In genomic region chr6:29215881-29216501, GRCm38 (mm10) we compare ENCODE assay signal across 8 mouse cellular contexts. TPM values are rescaled to one million over a fixed set of nuclear protein-coding genes. Genes with fewer than 3 reads are reported as not detected.
A peak's percentile ranks its signal among the peaks of the same experiment; 100 is the strongest.
DNase-seq lines count a peak whose midpoint lies in the region; ATAC-seq and TF ChIP-seq lines count a peak whose summit lies in the region.

Gene Impdh1, minus strand, starts transcription at chr6:29216364.

- peak; percentile 85 for DNase-seq in B cell, adult 2 months
- DNase-seq in adrenal gland, postnatal 10 days = peak; percentile 92
- peak; percentile 84 for DNase-seq in embryonic facial prominence, embryonic 11.5 days (ENCODE audit: low spot score)
- peak; percentile 94 for DNase-seq in heart, embryonic 10.5 days (ENCODE audit: low spot score)
- peak; percentile 58 for DNase-seq in liver, embryonic 13.5 days
- peak; percentile 73 to 78 for DNase-seq in natural killer cell, adult 2 months (ENCODE audit: low spot score in 2 of 2)

- peaks cover 18% of the 10 kb centered on the region for H3K27me3 ChIP-seq in embryonic facial prominence, embryonic 11.5 days (ENCODE audit: control insufficient read depth, insufficient read depth, low read length)
- peaks cover 26% of the 10 kb centered on the region for H3K27me3 ChIP-seq in heart, embryonic 10.5 days (ENCODE audit: insufficient read depth, poor library complexity, severe bottlenecking)
- H3K27me3 ChIP-seq in kidney, embryonic 15.5 days = peaks cover 27% of the 10 kb centered on the region
- H3K27me3 ChIP-seq in liver, embryonic 13.5 days = peaks cover 55% of the 10 kb centered on the region
- H3K27me3 ChIP-seq in testis, adult 2 months (ENCODE audit: control insufficient read depth, insufficient read depth, low read length) = no peaks in the 10 kb centered on the region; the same call in 1 of the 2 replicates

- H3K27ac ChIP-seq in embryonic facial prominence, embryonic 11.5 days (replicated peaks; ENCODE audit: low read depth, low read length) = no peak within 1 kb of the TSS
- H3K27ac ChIP-seq in heart, embryonic 10.5 days = peak within 1 kb of the TSS; percentile 86
- no peak within 1 kb of the TSS for H3K27ac ChIP-seq in kidney, embryonic 15.5 days
- no peak within 1 kb of the TSS for H3K27ac ChIP-seq in liver, embryonic 13.5 days
- no peak within 1 kb of the TSS for H3K27ac ChIP-seq in testis, adult 2 months (ENCODE audit: control insufficient read depth, insufficient read depth, low read depth, low read length)

- no peak for TF ChIP-seq CTCF in testis, adult 2 months (IDR thresholded peaks at IDR 0.05; ENCODE audit: control insufficient read depth, insufficient read depth, insufficient replicate concordance, low read depth, low read length)

- ATAC-seq in embryonic facial prominence, embryonic 11.5 days (replicated peaks; ENCODE audit: insufficient number of reproducible peaks, low FRiP score, low TSS enrichment, low read depth) = peak; percentile 78
- peak; percentile 79 for ATAC-seq in kidney, embryonic 15.5 days (replicated peaks; ENCODE audit: low FRiP score)
- ATAC-seq in liver, embryonic 13.5 days (ENCODE audit: low read depth) = peak; percentile 81

- H3K4me3 ChIP-seq in embryonic facial prominence, embryonic 11.5 days (ENCODE audit: low read depth, low read length) = peak within 1 kb of the TSS; percentile 66
- peak within 1 kb of the TSS; percentile 87 for H3K4me3 ChIP-seq in heart, embryonic 10.5 days
- H3K4me3 ChIP-seq in kidney, embryonic 15.5 days (replicated peaks) = peak within 1 kb of the TSS; percentile 63
- peak within 1 kb of the TSS; percentile 66 for H3K4me3 ChIP-seq in liver, embryonic 13.5 days (replicated peaks)
- H3K4me3 ChIP-seq in testis, adult 2 months (ENCODE audit: control insufficient read depth, low read depth, low read length) = peak within 1 kb of the TSS; percentile 75

- no peaks in the 10 kb centered on the region for H3K36me3 ChIP-seq in embryonic facial prominence, embryonic 11.5 days (replicated peaks; ENCODE audit: control insufficient read depth, insufficient read depth, low read depth, low read length)
- no peaks in the 10 kb centered on the region for H3K36me3 ChIP-seq in heart, embryonic 10.5 days
- no peaks in the 10 kb centered on the region for H3K36me3 ChIP-seq in kidney, embryonic 15.5 days
- no peaks in the 10 kb centered on the region for H3K36me3 ChIP-seq in liver, embryonic 13.5 days
- H3K36me3 ChIP-seq in testis, adult 2 months (ENCODE audit: control insufficient read depth, insufficient read depth, low read length) = no peaks in the 10 kb centered on the region

- H3K4me1 ChIP-seq in embryonic facial prominence, embryonic 11.5 days (ENCODE audit: control insufficient read depth, insufficient read depth, low read length) = peaks cover 3% of the 10 kb centered on the region; the same call in 1 of the 2 replicates
- peaks cover 45% of the 10 kb centered on the region for H3K4me1 ChIP-seq in heart, embryonic 10.5 days
- peaks cover 48% of the 10 kb centered on the region for H3K4me1 ChIP-seq in kidney, embryonic 15.5 days
- peaks cover 39% of the 10 kb centered on the region for H3K4me1 ChIP-seq in liver, embryonic 13.5 days (replicated peaks)
- peaks cover 20% of the 10 kb centered on the region for H3K4me1 ChIP-seq in testis, adult 2 months (ENCODE audit: control insufficient read depth, insufficient read depth, low read length)

- H3K4me2 ChIP-seq in embryonic facial prominence, embryonic 11.5 days (ENCODE audit: low read depth, low read length) = peak within 1 kb of the TSS; percentile 100
- peak within 1 kb of the TSS; percentile 87 for H3K4me2 ChIP-seq in kidney, embryonic 15.5 days
- peak within 1 kb of the TSS; percentile 91 for H3K4me2 ChIP-seq in liver, embryonic 13.5 days

- peak within 1 kb of the TSS; percentile 62 for H3K9ac ChIP-seq in embryonic facial prominence, embryonic 11.5 days (replicated peaks; ENCODE audit: low read length)
- H3K9ac ChIP-seq in kidney, embryonic 15.5 days = peak within 1 kb of the TSS; percentile 52
- H3K9ac ChIP-seq in liver, embryonic 13.5 days = peak within 1 kb of the TSS; percentile 72

- WGBS in embryonic facial prominence, embryonic 11.5 days = under 1% methylated on average over 56 of the region's 56 CpGs
- under 1% methylated on average over 56 of the region's 56 CpGs for WGBS in heart, embryonic 10.5 days
- WGBS in kidney, embryonic 15.5 days = under 1% methylated on average over 53 of the region's 56 CpGs
- WGBS in liver, embryonic 13.5 days (ENCODE audit: insufficient replicate concordance) = under 1% methylated on average over 56 of the region's 56 CpGs

- no peaks in the 10 kb centered on the region for H3K9me3 ChIP-seq in embryonic facial prominence, embryonic 11.5 days (replicated peaks; ENCODE audit: control insufficient read depth, low read length)
- H3K9me3 ChIP-seq in heart, embryonic 10.5 days = no peaks in the 10 kb centered on the region
- H3K9me3 ChIP-seq in kidney, embryonic 15.5 days (replicated peaks) = no peaks in the 10 kb centered on the region
- H3K9me3 ChIP-seq in liver, embryonic 13.5 days (replicated peaks) = no peaks in the 10 kb centered on the region

- no peak for TF ChIP-seq POLR2A in testis, adult 2 months (IDR thresholded peaks at IDR 0.05; ENCODE audit: control insufficient read depth, low read depth, low read length)

RNA-seq across cellular contexts. Expression of gene Impdh1, which starts in this region (rescaled TPM):
- 100 to 1,000 TPM; 351 to 403 TPM for total RNA-seq in adrenal gland, postnatal 10 days (2021)
- polyA plus RNA-seq in embryonic facial prominence, embryonic 11.5 days (2014; fragmentation: Nextera tagmentation; extraction: Ambion mirVana) = 28.1 and 31.7 TPM in 2 replicates
- polyA plus RNA-seq in heart, embryonic 10.5 days (2016; fragmentation: Nextera tagmentation; extraction: Ambion mirVana) = 50.7 and 54.0 TPM in 2 replicates
- 39.7 and 44.9 TPM in 2 replicates for polyA plus RNA-seq in kidney, embryonic 15.5 days (2015; fragmentation: Nextera tagmentation; extraction: Ambion mirVana)
- polyA plus RNA-seq in liver, embryonic 13.5 days (2015; fragmentation: Nextera tagmentation; extraction: Ambion mirVana) = 9.5 and 10.0 TPM in 2 replicates
- polyA plus RNA-seq in testis, adult 2 months (2012; rRNA removed) = 6.1 and 7.7 TPM in 2 replicates
